Mouse (Mus musculus): ENCODE data around the gene Hormad2. TPM values are rescaled to one million over a fixed set of nuclear protein-coding genes. Genes with fewer than 3 reads are reported as not detected.

Gene Hormad2
- polyA plus RNA-seq, 1 experiment from 2014 or later = 0.35 TPM

Other genes with a start within 250 kb of the Hormad2 start
- gene Castor1, start 222.9 kb downstream of the Hormad2 start, polyA plus RNA-seq (2015; fragmentation: Nextera tagmentation; extraction: Ambion mirVana) = 6.5 and 9.1 TPM in 2 replicates
- 0.25 and 0.28 TPM in 2 replicates for gene Osm, start 204.7 kb downstream of the Hormad2 start, polyA plus RNA-seq (2015; fragmentation: Nextera tagmentation; extraction: Ambion mirVana)
- gene Lif, start 183.5 kb downstream of the Hormad2 start, polyA plus RNA-seq (2015; fragmentation: Nextera tagmentation; extraction: Ambion mirVana) = 0.44 and 0.68 TPM in 2 replicates
- gene Mtmr3, start 153.8 kb upstream of the Hormad2 start, polyA plus RNA-seq (2015; fragmentation: Nextera tagmentation; extraction: Ambion mirVana) = 26.1 and 27.4 TPM in 2 replicates
- not detected in 2 replicates for gene Gm11032, start 179.0 kb upstream of the Hormad2 start, polyA plus RNA-seq (2015; fragmentation: Nextera tagmentation; extraction: Ambion mirVana)
- gene Ascc2, start 196.6 kb upstream of the Hormad2 start, polyA plus RNA-seq (2015; fragmentation: Nextera tagmentation; extraction: Ambion mirVana) = 34.1 and 35.9 TPM in 2 replicates

Measured in lung, embryonic 16.5 days (tissue).